Mouse (Mus musculus): Measurements from ENCODE around the gene Muc4. TPM values are rescaled to one million over a fixed set of nuclear protein-coding genes. Genes with fewer than 3 reads are reported as not detected.
A peak's percentile ranks its signal among the peaks of the same experiment; 100 is the strongest.

The Muc4 gene
- total and polyA plus RNA-seq, 2 experiments from 2014 or later = 0.23 TPM; not detected in 1

DNA sequence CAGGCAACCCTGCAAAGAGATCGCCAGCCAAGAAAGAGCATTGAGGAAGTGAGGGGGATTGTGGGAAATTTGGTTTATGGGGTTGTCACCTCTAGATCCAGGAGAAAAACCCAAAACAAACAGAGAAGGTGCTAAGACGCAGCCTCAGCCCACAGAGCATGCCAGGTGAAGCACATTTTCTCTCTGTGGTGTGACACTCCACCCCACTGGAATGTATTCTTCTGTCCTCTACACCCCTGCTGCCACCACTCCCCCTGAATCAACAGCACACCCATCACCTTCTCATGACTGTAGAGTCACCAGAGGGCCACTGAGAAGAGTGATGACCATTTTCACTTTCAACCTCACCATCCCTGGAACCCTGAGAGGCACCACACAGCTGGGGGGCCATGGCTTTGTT, 7.0 kb downstream of the Muc4 start:
- TF ChIP-seq CTCF (IDR thresholded peaks at IDR 0.05; ENCODE audit: low read depth) (no peak), EP300 (IDR thresholded peaks at IDR 0.05; ENCODE audit: low read depth) (no peak)
- 65% methylated on average over 2 of the region's 2 CpGs for WGBS
- DNase-seq (ENCODE audit: low spot score) (no peak), ATAC-seq (ENCODE audit: insufficient read depth, low read depth) (no peak)
- Histone ChIP-seq H3K4me3 (ENCODE audit: low read depth, low read length) (no peak overlapping the region), H3K9me3 (replicated peaks; ENCODE audit: control insufficient read depth, low read length) (no peaks in the 10 kb centered on the region), H3K27ac (ENCODE audit: low read depth) (no peak overlapping the region), H3K36me3 (replicated peaks; ENCODE audit: control insufficient read depth, insufficient read depth, low read length) (no peaks in the 10 kb centered on the region), H3K4me1 (ENCODE audit: control insufficient read depth, insufficient read depth) (no peaks in the 10 kb centered on the region), H3K9ac (replicated peaks; ENCODE audit: low read depth, low read length) (no peak overlapping the region), H3K4me2 (ENCODE audit: low read depth, low read length) (no peak overlapping the region), H3K27me3 (ENCODE audit: control insufficient read depth, insufficient read depth, low read length) (0 out of 2 replicates have a peak, but pooled peaks cover 2% of the 10 kb centered on the region)

DNA sequence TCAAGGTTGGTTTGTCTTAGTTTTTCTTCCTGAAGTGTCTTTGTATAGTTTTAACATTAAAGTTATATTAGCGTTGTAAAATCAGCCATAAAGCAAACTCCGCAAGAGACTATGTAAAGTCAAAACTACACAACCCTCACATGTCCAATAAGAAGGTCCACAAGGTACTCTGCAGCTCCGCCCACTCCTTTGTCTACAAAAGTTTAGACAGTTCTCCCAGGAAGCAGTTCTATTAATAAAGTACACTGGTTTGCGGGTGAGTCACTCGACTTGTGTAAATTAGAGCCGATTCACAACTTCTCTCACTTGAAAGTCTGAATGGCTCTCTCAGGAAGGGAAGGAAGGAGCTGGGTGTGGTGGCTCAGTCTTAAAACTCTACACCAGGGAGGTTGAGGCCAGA, 10.2 kb downstream of the Muc4 start:
- Histone ChIP-seq H3K27me3 (ENCODE audit: control insufficient read depth, insufficient read depth, low read length) (no peaks in the 10 kb centered on the region), H3K4me2 (ENCODE audit: low read depth, low read length) (no peak overlapping the region), H3K27ac (ENCODE audit: low read depth) (no peak overlapping the region), H3K4me3 (ENCODE audit: low read depth, low read length) (no peak overlapping the region), H3K9ac (replicated peaks; ENCODE audit: low read depth, low read length) (no peak overlapping the region), H3K9me3 (replicated peaks; ENCODE audit: control insufficient read depth, low read length) (no peaks in the 10 kb centered on the region), H3K36me3 (replicated peaks; ENCODE audit: control insufficient read depth, insufficient read depth, low read length) (no peaks in the 10 kb centered on the region), H3K4me1 (ENCODE audit: control insufficient read depth, insufficient read depth) (no peaks in the 10 kb centered on the region)
- DNase-seq (ENCODE audit: low spot score) (peak; percentile 22), ATAC-seq (ENCODE audit: insufficient read depth, low read depth) (no peak)
- WGBS = 53% methylated on average over 6 of the region's 6 CpGs
- TF ChIP-seq EP300 (IDR thresholded peaks at IDR 0.05; ENCODE audit: low read depth) (no peak), CTCF (IDR thresholded peaks at IDR 0.05; ENCODE audit: low read depth) (no peak)

DNA sequence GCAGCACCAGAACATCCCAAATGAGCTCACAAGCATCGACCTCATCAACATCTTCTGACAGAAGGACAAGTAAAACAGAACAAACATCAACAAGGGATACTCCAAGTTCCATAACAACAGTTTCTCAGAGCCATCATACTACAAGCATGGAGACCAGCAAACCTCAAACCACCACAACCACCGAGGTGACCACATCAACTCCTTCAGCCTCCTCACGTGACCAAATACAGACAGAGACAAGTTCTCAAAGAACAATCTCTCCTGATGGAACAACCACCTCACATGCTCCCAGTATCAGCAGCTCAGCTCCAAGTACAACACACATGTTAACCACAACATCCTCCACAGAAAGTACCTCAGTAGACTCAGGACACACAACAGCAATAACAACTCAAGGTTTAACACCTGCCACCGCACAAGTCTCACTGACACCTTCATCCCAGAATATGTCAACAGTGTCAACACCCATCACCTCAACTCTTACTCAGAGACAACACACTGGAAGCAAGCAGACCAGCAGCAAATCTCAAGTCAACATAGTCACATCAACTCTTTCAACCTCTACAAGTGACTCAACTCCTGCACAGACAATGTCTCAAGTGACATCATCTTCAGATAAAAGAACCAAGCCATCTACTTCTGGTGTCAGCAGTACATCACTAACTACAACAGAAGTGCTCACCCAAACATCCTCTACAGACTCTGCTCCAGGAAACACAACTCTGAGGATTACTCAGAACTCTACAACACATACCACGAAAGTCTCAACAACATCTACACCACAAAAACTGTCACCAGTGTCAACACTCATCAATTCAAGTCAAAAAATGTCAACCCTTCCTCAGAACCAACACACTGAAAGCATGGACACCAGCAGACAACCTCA, 14.8 kb downstream of the Muc4 start:
- no peaks in the 10 kb centered on the region for H3K9me3 ChIP-seq (replicated peaks; ENCODE audit: control insufficient read depth, low read length)
- no peak for TF ChIP-seq CTCF (IDR thresholded peaks at IDR 0.05; ENCODE audit: low read depth)
- TF ChIP-seq EP300 (IDR thresholded peaks at IDR 0.05; ENCODE audit: low read depth) = no peak
- H3K4me3 ChIP-seq (ENCODE audit: low read depth, low read length) = no peak overlapping the region
- no peaks in the 10 kb centered on the region for H3K4me1 ChIP-seq (ENCODE audit: control insufficient read depth, insufficient read depth)
- no peak overlapping the region for H3K27ac ChIP-seq (ENCODE audit: low read depth)
- no peak overlapping the region for H3K4me2 ChIP-seq (ENCODE audit: low read depth, low read length)
- no peaks in the 10 kb centered on the region for H3K27me3 ChIP-seq (ENCODE audit: control insufficient read depth, insufficient read depth, low read length)
- H3K36me3 ChIP-seq (replicated peaks; ENCODE audit: control insufficient read depth, insufficient read depth, low read length) = no peaks in the 10 kb centered on the region
- H3K9ac ChIP-seq (replicated peaks; ENCODE audit: low read depth, low read length) = no peak overlapping the region
- ATAC-seq (ENCODE audit: insufficient read depth, low read depth) = no peak
- WGBS = 70% methylated on average over 5 of the region's 5 CpGs
- DNase-seq (ENCODE audit: low spot score) = no peak

DNA sequence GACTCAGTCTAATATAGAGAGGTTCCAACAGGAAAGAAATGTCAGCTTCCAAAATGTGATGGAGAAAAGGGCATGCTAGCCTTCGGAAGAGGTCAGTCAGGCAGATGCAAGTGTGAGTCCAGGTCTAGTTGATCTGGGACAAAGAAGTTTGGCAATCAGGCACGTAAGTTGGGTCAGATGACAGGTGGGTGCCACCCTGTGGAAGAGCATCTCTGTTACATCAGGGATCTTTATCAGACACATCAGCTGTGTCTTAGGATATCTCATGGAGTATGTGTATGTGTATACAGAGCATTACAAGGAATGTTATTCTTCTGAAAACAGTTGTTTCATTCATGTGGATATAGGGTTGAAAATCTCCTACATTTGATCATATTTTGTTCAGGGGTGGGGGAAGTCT, 28.9 kb downstream of the Muc4 start:
- Histone ChIP-seq H3K4me3 (ENCODE audit: low read depth, low read length) (no peak overlapping the region), H3K9ac (replicated peaks; ENCODE audit: low read depth, low read length) (no peak overlapping the region), H3K4me1 (ENCODE audit: control insufficient read depth, insufficient read depth) (no peaks in the 10 kb centered on the region), H3K36me3 (replicated peaks; ENCODE audit: control insufficient read depth, insufficient read depth, low read length) (no peaks in the 10 kb centered on the region), H3K27me3 (ENCODE audit: control insufficient read depth, insufficient read depth, low read length) (no peaks in the 10 kb centered on the region), H3K27ac (ENCODE audit: low read depth) (no peak overlapping the region), H3K9me3 (replicated peaks; ENCODE audit: control insufficient read depth, low read length) (no peaks in the 10 kb centered on the region), H3K4me2 (ENCODE audit: low read depth, low read length) (no peak overlapping the region)
- WGBS = 85% methylated on average over 2 of the region's 2 CpGs
- no peak for TF ChIP-seq CTCF (IDR thresholded peaks at IDR 0.05; ENCODE audit: low read depth)
- TF ChIP-seq EP300 (IDR thresholded peaks at IDR 0.05; ENCODE audit: low read depth) = no peak
- DNase-seq (ENCODE audit: low spot score) (no peak), ATAC-seq (ENCODE audit: insufficient read depth, low read depth) (no peak)

DNA sequence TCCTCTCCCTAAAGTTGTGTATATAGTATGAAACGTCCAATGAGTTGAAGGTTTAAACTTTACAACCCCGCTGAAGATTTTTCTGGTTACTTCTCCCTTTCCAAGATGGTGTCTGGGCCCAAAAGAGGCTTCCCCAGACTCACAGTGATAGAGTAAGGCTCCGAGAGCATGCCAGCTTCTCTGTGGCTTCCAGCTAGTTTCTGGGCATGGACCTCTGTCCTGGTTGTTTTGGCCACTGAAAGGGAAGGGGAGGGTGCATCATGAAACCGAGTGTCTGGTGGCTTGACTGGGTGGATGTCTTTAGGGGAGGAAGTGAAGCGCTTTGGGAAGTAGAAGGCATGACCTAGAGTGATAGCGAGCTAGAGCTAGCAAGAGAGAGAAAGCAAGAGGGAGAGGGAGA, 29.3 kb downstream of the Muc4 start:
- no peak for DNase-seq (ENCODE audit: low spot score)
- WGBS = 59% methylated on average over 6 of the region's 6 CpGs
- H3K36me3 ChIP-seq (replicated peaks; ENCODE audit: control insufficient read depth, insufficient read depth, low read length) = no peaks in the 10 kb centered on the region

More for the DNA sequence above, 29.3 kb downstream of the Muc4 start:
- Histone ChIP-seq H3K9ac (replicated peaks; ENCODE audit: low read depth, low read length) (no peak overlapping the region), H3K27ac (ENCODE audit: low read depth) (no peak overlapping the region), H3K4me2 (ENCODE audit: low read depth, low read length) (no peak overlapping the region), H3K9me3 (replicated peaks; ENCODE audit: control insufficient read depth, low read length) (no peaks in the 10 kb centered on the region), H3K4me3 (ENCODE audit: low read depth, low read length) (no peak overlapping the region), H3K4me1 (ENCODE audit: control insufficient read depth, insufficient read depth) (no peaks in the 10 kb centered on the region), H3K27me3 (ENCODE audit: control insufficient read depth, insufficient read depth, low read length) (no peaks in the 10 kb centered on the region)
- no peak for ATAC-seq (ENCODE audit: insufficient read depth, low read depth)
- TF ChIP-seq EP300 (IDR thresholded peaks at IDR 0.05; ENCODE audit: low read depth) = no peak
- no peak for TF ChIP-seq CTCF (IDR thresholded peaks at IDR 0.05; ENCODE audit: low read depth)

Measured in heart, postnatal 0 days (tissue).